ENCODE assay signal across 23 mouse cellular contexts in the genomic region with DNA sequence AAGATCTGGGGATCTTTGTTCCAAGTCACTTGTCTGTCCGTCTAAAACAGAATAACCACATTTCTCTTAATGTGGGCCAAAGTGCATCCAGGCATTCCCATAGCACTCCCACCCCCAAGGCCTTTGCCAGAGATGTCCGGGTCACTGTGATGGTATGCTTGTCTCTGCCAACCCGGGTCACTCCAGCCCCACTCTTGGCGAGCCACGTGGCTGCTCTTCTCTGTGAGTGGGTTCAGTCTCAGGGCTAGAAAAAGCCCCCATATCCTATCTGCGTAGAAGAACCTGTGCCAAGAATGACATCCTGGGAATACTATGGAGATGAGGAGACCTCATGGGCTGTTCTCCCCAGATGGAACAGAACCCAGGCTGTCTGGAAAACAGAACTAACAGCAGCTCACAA. TPM values are rescaled to one million over a fixed set of nuclear protein-coding genes. Genes with fewer than 3 reads are reported as not detected.
"Had no signal": no experiment of that assay in that cellular context is flagged by ENCODE, and none has a peak within 500 bp of the region (broad histone marks: within the 10 kb centered on the region; RNA-seq: fewer than 3 reads in every experiment).

No protein-coding gene starts in this region.

- H3K4me2 ChIP-seq: limb, embryonic 12.5 days; limb, embryonic 15.5 days; liver, embryonic 11.5 days; lung, embryonic 15.5 days; midbrain, embryonic 13.5 days; neural tube, embryonic 13.5 days; stomach, embryonic 15.5 days had no signal

- H3K4me3 ChIP-seq: limb, embryonic 12.5 days; limb, embryonic 15.5 days; lung, embryonic 15.5 days; megakaryocyte, embryonic 14.5 days; midbrain, embryonic 10.5 days; midbrain, embryonic 13.5 days; myocyte; neural tube, embryonic 13.5 days; stomach, embryonic 15.5 days had no signal

- H3K4me1 ChIP-seq: limb, embryonic 12.5 days; limb, embryonic 15.5 days; lung, embryonic 15.5 days; megakaryocyte, embryonic 14.5 days; neural tube, embryonic 13.5 days; stomach, embryonic 15.5 days had no signal

- ATAC-seq: liver, postnatal 0 days; midbrain, embryonic 13.5 days; midbrain, embryonic 16.5 days had no signal

- H3K9ac ChIP-seq: limb, embryonic 12.5 days; limb, embryonic 15.5 days; liver, embryonic 14.5 days; liver, postnatal 0 days; lung, embryonic 15.5 days; midbrain, embryonic 13.5 days; neural tube, embryonic 13.5 days; stomach, embryonic 15.5 days had no signal

- H3K27me3 ChIP-seq: limb, embryonic 15.5 days; lung, embryonic 15.5 days; midbrain, embryonic 13.5 days; neural tube, embryonic 13.5 days; stomach, embryonic 15.5 days had no signal

- DNase-seq: kidney, adult 2 months; kidney, postnatal 25 days; left cerebral cortex, postnatal 4 days; liver, postnatal 0 days; right cerebral cortex, postnatal 25 days; spleen, adult 18-20 months; thymus, postnatal 25 days had no signal

- H3K27ac ChIP-seq: kidney, postnatal 0 days; limb, embryonic 12.5 days; limb, embryonic 15.5 days; liver, embryonic 14.5 days; lung, embryonic 15.5 days; midbrain, embryonic 10.5 days; midbrain, embryonic 13.5 days; neural tube, embryonic 13.5 days; stomach, embryonic 15.5 days had no signal

- H3K36me3 ChIP-seq: limb, embryonic 12.5 days; limb, embryonic 15.5 days; lung, embryonic 15.5 days; midbrain, embryonic 10.5 days; midbrain, embryonic 13.5 days; neural tube, embryonic 13.5 days; stomach, embryonic 15.5 days had no signal

- H3K9me3 ChIP-seq: limb, embryonic 12.5 days; limb, embryonic 15.5 days; lung, embryonic 15.5 days; midbrain, embryonic 10.5 days; midbrain, embryonic 13.5 days; neural tube, embryonic 13.5 days; stomach, embryonic 15.5 days had no signal

RNA-seq across cellular contexts. Expression of gene Ndp, which starts 4.0 kb away (rescaled TPM):
- total RNA-seq: monocyte, adult 5-6 weeks; neutrophil, adult 5-6 weeks had no signal
- polyA plus RNA-seq: large intestine, adult 2 months; liver, embryonic 14.5 days; liver, postnatal 0 days; myocyte had no signal
